Mouse (Mus musculus) kidney, postnatal 4 days (tissue): ENCODE measurements around the gene Agt.

Experiments used
- DNase-seq, 2 experiments: peaks; one replicate each; pipeline ENCODE4 v3.0.0; 2021; ENCODE audit warnings: mixed read lengths in 2 of 2

Agt gene

DNA sequence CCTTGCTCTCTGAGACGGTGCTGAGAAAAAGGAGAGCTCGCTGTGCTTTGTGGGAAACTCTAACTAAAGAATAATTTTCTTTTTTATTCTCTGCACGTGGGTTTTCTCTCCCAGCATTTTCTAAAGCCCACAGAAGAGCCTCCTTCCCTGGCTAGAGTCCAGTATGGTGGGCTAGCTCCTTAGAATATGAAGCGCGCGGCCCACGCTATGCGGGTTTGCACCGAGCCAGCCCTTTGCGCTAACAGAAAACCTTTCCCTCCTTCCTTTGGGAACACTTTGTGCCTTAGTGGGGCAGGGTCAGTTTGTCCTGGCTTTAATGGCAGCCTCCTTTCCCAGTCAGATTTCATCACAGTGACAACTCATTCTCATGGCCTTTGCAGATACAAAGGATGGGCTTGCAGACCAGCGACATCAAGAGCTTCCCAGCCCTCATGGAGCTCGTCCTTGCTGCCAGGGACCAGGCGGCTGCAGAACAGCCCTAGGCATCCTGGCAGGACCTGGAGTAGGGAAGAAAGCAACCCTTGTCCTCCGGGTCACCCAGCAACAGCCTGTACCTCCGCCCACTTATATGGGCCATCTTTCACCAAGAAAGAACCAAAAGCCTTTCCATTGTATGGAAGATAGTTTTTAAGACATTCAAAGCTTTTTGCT lies 18.4 kb downstream of the Agt start:
- DNase-seq = no peak

DNA sequence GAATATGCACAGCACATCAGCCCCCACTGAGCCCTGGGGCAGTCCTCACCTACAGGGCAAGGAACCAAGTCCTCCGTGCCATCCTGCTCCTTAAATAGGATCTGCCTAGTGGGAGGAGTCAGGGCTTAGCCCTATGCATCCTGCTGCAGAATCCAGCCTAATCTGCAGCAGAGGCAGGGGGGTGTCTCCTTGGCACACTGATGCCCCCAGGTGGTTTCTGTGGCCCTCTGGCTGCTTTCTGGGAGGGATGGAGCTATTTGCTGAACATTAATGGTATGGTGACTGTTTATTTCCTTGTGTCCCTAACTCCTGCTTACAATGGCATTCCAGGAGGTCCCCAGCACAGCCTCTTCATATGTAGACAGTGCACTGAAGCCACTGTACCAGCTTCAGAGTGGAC lies 21.3 kb downstream of the Agt start:
- DNase-seq = peak in 1 of 2 experiments; percentile 16

DNA sequence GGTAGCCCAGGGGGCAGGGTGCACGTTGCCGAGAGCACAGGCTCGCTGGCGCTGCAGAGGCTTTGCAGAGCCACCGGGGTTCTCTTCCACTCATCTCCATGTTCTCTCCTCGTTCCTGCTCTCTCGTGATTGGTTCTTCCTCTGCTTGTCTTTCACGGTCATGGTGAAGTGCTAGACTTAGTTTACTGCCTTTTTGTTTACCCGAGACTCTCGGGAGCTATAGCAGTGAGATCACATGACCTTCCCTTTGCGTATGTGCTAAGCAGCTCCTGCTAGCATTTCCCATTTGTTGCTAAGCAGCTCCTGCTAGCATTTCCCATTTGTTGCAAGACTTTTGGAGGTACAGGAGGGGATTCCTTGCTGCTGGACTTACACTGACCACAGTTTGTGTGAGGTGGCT lies 22.2 kb downstream of the Agt start:
- no peak for DNase-seq

DNA sequence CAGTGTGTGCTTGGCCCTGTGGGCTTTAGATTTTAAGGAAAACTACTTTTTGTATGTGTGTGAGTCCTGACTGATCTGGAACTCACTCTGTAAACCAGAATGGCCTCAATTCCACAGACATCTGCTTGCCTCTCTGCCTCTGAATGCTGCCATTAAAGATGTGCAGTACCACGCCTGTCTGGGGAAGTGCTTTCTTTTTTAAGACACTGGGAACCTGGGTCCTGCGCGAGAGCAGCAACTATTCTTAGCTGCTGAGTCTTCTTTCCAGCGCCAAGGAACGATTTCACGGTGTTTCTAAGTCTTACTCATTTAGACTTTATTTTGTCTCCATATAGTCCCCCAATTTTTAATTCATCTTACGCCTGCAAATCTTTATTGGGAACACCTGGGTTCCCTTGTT lies 22.7 kb downstream of the Agt start:
- DNase-seq = no peak

DNA sequence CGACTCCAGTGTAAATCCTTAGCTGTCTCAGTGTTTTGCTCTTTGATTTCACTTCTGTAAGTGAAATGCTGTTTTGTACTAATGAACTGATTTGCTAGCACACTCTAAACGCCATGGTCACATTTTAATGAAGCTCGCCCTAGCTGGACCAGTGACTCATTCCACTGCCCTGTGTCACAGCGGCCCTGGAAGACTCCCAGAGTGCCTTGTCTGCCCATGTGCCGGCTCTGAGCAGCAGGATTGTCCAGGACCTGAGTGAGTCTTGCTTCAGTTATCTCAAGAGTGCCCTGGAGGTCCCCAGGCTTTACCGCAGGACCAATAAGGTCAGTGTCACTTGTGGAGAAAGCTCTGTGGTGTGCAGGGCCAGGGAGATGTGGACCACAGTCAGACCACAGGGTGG lies 23.1 kb downstream of the Agt start:
- no peak for DNase-seq

DNA sequence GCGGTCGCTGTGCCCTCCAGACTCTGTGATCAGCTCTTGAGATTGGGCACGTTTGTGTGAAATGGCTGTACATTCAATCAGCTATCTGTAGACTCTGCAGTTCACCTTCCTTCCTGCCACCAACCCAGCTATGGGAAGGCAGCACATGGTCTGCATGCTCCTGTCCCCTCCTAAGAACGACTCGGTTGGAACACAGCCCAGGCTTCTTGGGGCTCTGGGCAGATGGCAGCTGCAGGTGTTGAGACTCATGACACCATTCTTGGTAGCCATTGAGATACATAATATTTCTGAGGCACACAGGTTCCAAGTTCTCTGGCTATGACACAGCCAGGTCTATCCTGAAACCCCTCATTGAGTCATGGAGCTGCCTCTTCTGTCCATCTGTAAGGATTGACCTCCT lies 26.2 kb downstream of the Agt start:
- no peak for DNase-seq

DNA sequence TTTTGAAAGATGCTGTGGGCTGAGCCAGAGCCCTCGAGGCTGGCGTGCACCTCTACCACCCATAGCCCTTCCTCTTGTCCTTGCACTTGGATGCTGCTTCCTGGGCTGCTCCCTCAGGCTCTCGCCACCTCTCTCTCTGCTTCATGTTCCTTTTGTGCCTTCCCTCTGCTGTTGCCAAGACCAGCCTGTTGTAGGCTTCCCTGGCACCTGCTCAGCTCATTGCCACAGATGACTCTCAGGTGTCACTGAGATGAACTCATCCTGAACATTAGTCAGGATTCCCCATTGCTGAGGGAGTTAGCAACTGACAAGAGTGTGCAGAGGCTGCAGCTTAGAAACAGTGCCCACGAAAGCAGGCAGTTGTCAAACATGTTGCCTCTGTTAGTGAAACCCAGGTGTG lies 27.5 kb downstream of the Agt start:
- no peak for DNase-seq

DNA sequence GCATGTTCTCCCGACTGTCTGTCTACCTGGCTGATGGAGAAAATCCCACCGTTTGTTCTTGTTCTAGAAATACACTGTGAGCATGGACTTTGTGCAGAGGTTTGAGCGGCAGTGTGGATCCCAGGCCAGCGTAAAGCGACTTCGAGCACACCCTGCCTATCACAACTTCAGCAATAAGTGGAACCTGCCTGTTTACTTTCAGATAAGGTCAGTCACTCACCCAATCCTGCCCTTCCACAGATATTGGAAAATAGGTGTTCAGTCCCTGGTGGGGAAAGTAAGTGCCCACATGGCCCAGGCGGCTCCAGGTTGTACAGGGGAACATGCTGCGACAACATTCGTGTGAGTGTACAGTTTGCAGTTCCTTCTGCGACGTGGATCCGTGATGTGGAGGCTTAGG lies 28.6 kb downstream of the Agt start:
- DNase-seq = no peak

DNA sequence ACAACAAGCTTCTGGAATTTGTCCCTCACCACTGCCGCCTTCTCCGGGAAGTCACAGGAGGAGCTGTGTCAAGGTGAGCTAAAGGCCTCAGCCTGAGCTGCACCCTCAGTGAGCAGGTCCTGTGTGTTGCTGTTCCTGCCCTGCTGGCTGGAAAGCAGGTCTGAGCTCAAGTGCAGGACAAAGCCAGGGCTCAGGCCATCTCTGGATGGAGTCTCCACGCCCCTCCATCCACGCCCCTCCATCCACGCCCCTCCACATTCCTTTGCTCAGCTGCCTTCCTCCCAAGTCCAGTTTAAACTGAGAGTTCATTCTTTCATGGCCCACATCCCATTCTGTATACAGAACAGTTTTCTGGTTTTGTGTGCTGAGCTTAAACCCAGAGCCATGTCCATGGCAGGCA lies 34.1 kb downstream of the Agt start:
- no peak for DNase-seq

DNA sequence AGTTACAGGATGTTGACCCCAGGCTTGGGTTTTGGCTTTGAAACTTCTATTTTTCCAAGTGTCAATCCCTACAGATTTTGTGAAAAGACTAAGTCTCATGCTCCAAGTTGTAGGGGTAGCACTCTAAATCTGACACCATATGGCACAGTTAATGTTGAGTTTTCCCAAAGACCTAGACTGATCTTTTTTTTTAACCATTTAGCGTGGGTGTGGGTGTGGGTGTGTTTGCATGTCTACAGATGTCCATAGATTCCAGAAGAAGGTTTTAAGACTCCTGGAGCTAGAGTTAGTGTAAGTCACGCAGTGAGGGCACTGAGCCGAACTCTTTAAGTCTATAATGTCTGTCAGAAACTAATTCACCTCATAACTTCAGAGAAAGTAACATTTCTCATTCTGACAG lies 36.9 kb downstream of the Agt start:
- DNase-seq = no peak

DNA sequence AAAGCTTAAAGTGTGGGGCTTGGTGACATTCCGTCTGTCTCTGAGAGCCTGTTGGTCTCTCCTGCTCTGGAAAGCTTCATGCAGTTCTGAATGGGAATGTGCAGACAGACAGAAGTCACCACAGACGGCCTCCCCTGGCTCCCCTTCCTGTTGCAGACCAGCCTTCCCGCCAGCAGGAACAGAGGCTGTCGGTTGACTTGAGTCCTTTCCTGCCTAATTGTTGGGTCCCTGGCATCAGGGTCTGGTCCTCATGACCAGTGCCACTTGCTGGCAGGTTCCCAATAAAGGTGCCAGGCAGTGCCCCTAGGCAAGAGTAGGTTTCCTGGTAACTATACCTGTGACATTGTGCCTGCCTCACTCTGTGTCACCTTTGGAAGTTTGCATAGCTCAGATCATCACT lies 38.5 kb downstream of the Agt start:
- DNase-seq = no peak

DNA sequence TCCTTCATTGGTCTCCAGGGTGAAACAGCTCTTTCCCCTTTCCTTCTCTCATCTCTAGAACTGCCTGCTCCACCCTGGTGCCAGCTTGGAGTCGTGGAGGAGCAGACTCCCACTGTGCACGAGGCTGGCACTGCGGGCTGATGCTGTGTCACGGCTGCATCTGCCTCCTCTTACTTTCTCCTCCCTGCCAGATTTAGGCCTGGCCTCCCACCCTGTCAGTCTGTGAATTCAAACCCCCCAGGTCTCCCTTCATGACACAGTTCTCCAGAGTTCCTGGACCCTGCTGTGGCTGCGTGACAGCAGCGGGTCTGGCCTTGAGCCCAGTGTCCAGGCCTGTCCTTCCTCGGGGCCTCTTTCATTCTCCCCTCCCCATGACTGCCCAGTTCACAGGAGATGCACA lies 39.0 kb downstream of the Agt start:
- DNase-seq = no peak

DNA sequence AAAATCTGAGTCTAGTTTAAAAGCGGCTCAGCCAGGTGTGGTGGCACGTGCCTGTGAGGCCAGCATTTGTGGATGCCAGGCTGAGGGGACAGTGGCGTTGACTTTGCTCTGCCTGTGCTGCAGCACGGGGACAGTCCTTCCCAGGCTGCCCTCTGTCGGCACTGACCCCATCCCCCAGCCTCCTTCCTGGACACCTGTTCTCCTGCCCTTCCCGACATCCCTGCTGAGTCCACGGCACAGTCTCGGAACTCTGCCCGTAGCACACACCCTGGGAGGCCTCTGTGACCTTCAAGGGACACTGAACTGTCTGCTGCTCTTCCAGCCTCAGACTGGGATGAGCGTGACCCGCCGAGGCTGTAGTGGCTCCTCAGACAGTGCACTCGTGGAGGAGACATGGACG lies 39.4 kb downstream of the Agt start:
- DNase-seq = no peak

DNA sequence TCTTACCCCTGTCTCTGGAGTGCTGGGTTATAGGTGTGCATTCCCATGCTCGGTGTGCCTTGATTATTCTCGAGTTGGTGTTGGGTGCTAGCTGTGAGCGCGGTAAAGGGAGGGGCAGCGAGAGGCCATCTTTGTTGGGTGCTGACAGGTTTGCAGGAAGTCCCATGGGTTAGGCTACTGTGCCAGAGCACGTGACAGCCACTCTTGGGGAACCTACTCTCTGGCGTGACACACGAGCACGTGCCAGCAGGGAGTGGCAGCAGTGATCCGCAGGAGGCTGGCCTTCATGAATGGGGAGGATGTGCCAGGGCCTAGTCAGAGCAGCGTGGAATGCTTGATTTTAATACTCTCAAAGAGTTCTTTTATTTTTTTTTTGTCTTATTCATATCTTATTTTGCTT lies 43.2 kb downstream of the Agt start:
- no peak for DNase-seq

DNA sequence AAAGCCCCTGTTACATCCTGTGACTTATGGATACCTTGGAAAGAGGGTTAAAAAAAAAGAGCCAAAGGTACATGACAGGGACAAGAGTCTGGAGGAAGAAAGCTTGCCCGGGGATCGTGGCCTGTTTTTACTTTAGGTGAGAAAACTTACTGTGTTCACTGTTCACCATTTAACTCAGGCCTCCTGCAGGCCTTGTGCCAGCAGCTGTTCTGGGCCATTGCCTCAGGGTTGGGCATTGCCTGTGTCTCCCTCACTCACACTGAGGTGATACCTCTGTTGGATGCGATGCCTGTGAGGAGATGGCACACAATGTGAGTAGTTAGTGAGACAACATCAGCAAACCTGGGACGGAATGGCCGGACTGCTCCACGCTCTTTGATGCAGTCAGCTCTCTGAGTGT lies 47.6 kb downstream of the Agt start:
- peak in 1 of 2 experiments; percentile 13 for DNase-seq

DNA sequence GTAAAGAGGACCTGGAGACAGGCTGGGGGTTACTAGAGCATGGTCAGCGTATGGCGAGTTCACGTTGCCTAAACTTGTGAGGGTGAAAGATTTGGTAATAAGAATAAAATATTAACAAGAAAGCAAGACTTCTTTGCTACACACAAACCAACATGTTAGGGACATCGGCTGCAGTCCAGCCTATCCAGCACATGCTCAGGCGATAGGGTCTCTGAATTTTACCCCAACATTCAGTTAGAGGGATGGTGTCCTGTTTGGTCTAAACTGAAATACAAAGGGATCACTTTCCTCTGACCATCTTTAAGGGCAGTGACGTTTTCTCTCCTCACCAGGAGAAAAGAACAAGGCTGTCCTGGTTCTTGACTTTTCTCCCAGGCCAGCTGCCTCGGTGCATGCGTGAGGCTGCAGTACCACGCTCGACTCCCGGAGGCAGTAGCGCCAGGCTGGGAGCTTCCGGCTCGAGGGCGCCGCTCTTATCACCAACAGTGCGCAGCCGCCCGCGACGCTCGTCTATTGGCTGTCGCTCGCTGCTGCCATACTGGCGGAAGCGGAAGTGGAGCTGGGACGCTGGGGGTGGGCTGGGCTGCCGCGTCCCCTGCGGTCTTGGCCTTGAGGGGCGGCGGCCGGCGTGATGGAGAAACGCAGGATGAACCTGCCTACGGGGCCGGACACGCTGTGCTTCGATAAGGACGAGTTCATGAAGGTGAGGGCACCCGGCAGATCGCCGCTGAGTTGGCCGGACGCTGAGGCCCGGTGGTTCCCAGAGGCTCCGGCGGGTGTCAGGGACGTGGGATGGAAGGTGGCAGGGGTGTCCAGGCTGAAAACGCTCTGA lies 49.0 kb downstream of the Agt start, which contains the start of gene Cog2:
Gene Cog2 (plus strand): TSS at position 519 of the 832 bp plus-strand sequence.
- DNase-seq = peak; percentile 94 to 96

DNA sequence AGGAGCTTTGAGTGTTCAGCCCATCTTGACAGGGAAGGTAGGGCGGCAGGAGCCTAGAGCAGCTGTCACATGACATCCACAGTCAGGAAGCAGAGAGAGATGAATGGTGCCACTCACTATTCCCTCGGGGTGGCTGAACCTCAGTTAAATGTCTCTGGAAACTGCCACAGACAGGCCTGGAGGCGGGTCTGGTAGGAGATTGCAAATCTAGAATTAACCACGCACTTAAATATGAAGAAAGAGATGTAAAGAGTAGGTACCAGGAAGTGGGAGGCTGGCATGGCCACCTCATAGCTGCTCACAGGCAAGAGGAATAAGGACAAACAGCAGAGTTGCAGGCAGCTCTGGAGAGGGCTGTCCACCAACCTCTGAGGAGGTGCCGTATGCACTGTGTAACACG lies 52.4 kb downstream of the Agt start:
- DNase-seq = no peak

DNA sequence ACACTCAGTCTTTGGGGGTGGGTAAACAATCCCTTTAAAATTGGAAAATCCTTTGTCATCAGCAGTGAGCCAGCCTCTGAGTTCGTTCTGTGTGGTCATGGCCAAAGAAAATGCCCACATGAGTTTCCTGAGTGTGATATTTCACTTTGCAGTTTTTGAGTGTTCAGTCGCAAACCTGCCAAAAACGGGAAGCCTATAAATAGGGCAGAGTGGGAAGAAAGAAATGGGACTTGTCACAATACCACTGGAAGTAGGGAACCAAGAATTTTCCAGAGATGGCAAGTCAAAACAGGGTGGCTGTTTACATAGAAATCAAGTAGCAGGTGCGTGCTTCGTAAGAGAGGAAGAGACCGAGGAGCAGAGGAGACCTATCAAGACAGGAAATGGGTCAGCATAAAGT lies 53.0 kb downstream of the Agt start:
- DNase-seq = no peak

DNA sequence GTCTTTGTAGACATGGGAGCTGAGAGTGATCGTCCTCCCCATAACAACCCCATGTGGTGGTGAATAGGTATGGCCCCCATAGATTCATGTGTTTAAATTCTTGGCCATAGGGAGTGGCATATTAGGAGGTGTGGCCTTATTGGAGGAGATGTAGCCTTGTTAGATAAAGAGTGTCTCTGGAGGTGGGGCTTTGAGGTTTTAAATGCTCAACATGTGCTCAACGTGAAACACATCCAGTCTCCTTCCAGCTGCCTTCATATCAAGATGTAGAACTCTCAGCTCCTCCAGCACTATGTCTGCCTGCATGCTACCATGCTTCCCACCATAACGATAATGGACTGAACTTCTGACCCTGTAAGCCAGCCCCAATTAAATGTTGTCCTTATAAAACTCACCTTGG lies 53.5 kb downstream of the Agt start:
- no peak for DNase-seq

DNA sequence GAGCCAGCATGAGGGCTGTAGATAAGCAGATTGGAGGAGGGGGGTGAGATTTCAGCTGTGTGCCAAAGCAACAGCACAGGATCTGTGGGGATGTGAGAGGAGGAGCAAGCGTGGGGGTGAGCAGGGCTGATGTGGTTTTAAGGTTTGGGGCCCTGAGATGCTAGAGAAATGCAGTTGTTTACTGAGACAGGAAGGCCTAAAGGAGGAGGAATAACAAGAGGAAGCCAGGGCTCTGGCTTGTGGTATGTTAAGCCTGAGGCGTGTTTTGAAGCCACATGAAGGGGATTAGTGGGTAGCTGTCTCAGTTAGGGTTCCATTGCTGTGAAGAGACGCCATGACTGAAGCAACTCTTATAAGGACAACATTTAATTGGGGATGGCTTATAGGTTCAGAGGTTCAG lies 60.4 kb downstream of the Agt start:
- DNase-seq = no peak

DNA sequence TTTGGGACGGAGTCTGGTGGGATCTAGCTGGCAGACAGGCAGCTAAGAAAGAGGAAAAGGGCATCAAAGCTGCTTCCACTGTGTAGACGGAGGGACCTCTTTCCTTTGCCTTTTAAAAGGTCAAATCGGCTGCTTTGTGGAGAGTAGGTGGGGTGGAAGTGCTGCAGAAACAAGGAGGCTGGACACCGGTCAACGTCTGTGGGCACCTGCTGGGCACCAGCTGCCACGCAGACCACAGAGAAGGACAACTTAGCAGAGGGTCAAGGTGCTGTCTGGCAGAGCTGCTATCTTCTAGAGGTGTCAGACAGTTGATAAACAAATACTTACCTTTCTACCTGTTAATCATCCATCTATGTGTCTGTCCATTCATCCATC lies 61.2 kb downstream of the Agt start:
- DNase-seq = no peak

DNA sequence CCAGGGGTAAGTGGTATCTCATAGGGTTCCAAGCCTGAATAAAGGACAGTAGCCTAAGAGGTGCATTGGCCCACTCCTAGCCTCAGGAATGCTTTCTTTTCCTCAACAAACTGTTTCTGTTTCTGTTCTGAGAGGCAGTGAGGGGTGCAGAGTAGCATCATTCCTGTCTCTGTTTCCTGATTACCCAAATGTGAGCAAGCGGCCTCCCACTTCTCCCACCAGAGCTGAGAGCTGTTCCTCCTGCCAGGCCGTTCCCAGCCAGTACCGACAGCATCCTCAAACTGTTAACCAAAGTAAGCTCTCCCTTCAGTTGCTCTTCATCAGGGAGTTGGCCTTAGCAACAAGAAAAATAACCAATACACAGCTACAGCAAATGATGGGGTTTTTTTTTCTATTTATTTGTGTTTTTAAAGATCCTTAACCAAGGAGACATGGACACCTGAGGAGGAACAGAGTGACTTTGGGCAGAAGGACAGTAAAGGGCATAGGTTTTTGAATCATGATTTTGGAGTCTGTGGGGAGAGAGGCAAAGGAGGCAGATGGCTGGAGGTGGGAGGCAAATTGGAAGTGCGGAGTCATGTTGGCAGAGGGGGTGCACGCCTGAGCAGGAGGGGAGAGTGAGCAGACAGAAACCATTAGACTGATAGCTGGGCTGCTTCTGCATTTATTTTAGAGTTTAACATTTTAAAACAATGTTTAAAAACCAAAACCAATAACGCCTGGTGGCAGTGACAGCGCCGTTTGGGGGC lies 61.8 kb downstream of the Agt start:
- no peak for DNase-seq
